Mouse (Mus musculus) midbrain, embryonic 15.5 days (tissue): ENCODE data around the gene Tubg2. TPM values are rescaled to one million over a fixed set of nuclear protein-coding genes. Genes with fewer than 3 reads are reported as not detected.
A peak's percentile ranks its signal among the peaks of the same experiment; 100 is the strongest.

Experiments used
- ATAC-seq: fragments of 200-750 bp; cut with Nextera tagmentation; replicated peaks from 2 replicates; pipeline ENCODE4 v1.8.0; 2017; ENCODE audit warnings: moderate TSS enrichment
- H3K27ac ChIP-seq: fragments of 300-500 bp; sonication (generic); 2 replicates; pipeline ENCODE4 v1.5.1; 2015; ENCODE audit warnings: mild to moderate bottlenecking, inconsistent platforms
- H3K27me3 ChIP-seq: fragments of 300-500 bp; sonication (generic); replicated peaks from 2 replicates; pipeline ENCODE4 v1.6.1; 2015; ENCODE audit warnings: inconsistent platforms
- H3K36me3 ChIP-seq: fragments of 300-500 bp; sonication (generic); replicated peaks from 2 replicates; pipeline ENCODE4 v1.6.1; 2015; ENCODE audit warnings: inconsistent platforms
- H3K4me1 ChIP-seq: fragments of 300-500 bp; sonication (generic); 2 replicates; pipeline ENCODE4 v1.6.1; 2015; ENCODE audit warnings: inconsistent platforms
- H3K4me2 ChIP-seq: fragments of 300-500 bp; sonication (generic); 2 replicates; pipeline ENCODE4 v1.6.1; 2015; ENCODE audit warnings: inconsistent platforms, mild to moderate bottlenecking, moderate library complexity
- H3K4me3 ChIP-seq: fragments of 300-500 bp; sonication (generic); 2 replicates; pipeline ENCODE4 v1.5.1; 2015; ENCODE audit warnings: mild to moderate bottlenecking, inconsistent platforms
- H3K9ac ChIP-seq: fragments of 300-500 bp; sonication (generic); 2 replicates; pipeline ENCODE4 v1.6.1; 2015; ENCODE audit warnings: mild to moderate bottlenecking, inconsistent platforms
- H3K9me3 ChIP-seq: fragments of 300-500 bp; sonication (generic); 2 replicates; pipeline ENCODE4 v1.6.1; 2016; ENCODE audit warnings: inconsistent platforms
- whole genome bisulfite sequencing: fragments of 180-500 bp; shearing (Covaris S2); methylation state at CpG from one replicate; pipeline ENCODE4 v1.1.7; 2015; ENCODE audit warnings: mixed read lengths; 5-methylcytosine and 5-hydroxymethylcytosine counted together
- polyA plus RNA-seq: library from polyadenylated mRNA; unstranded; fragments of >200 nt; fragmentation: Nextera tagmentation; extraction: Ambion mirVana; gene quantifications from 2 replicates; pipeline ENCODE4 v1.2.1, GENCODE M21; 2015

Tubg2 gene
- polyA plus RNA-seq, 1 experiment from 2014 or later, result 62.7 TPM

DNA sequence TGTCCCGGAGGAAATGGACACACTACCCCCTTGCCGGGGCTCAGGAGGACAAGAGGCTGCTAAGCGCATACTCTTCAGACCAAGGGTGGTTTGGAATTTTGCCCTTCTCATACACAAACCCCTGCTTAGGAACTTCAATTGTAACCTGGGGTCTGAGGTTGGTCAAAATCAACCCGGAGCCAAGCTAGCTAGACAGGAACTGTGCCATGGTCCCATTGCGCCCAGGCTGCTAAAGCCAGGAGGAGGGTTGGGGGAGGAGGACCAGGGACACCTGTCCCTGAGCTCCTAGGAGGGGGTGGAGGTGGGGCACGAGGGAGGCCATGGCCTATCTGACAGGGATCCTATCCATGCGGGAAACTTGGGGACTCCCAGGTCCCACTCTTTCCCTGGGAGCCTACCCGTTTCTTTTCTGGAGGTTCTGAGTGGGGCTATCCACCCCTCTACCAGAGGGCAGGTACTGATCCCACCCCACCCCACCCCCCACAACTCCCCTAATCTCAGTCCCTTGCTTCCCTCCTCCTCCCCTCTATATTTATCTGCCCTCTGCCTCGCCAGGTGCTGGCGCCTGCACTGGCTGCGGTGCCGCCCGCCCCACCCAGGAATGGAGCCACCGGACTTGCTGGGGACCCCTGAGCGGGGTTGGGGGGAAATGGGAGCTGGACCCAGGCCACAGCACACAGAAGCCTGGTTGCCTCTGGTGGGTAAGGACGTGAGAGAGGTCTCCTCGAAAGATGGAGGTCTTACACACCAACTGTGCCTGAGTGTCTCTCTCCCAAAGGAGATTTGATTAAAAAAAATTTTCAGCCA, 13.8 kb downstream of the Tubg2 start:
- H3K4me2 ChIP-seq, result peak overlapping the region; percentile 88
- H3K27me3 ChIP-seq, result peaks cover 47% of the 10 kb centered on the region
- H3K36me3 ChIP-seq, result peaks cover 5% of the 10 kb centered on the region; the same call in 1 of the 2 replicates
- peak overlapping the region; percentile 64; the same call in 1 of the 2 replicates for H3K9ac ChIP-seq
- 16% methylated on average over 17 of the region's 17 CpGs for WGBS
- H3K9me3 ChIP-seq, result no peaks in the 10 kb centered on the region
- peak overlapping the region; percentile 84 for H3K4me3 ChIP-seq
- ATAC-seq, result no peak
- no peak overlapping the region for H3K27ac ChIP-seq
- peaks cover 58% of the 10 kb centered on the region for H3K4me1 ChIP-seq

DNA sequence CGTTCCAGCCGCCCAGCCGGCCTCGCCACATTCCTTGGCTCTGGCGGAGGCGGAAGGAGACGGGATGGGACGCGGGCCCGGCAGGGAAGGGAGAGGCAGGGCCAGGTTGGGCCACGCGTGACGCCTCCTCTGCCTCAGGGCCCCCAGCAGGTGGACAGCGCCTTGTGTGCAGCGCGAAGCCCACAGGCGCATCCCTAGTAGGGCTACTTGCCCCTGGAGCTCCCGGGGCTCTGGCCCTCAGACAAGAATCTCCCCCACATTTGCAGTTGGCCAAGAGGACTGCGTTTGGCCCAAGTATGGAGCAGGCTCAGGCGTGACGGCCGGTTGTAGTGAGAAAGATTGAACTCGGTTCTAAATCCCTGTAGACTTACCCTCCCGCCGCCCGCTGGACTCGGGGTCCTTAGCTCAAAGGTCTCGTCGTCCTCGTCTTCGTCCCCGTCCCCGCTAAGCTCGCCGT, 14.7 kb downstream of the Tubg2 start, which contains the start of gene Cntnap1:
TSS of gene Cntnap1 (plus strand) at position 170 of the 457 bp plus-strand sequence.
- H3K4me2 ChIP-seq, result peak within 1 kb of the TSS; percentile 88
- H3K4me3 ChIP-seq, result peak within 1 kb of the TSS; percentile 84
- no peaks in the 10 kb centered on the region for H3K9me3 ChIP-seq
- WGBS, result under 1% methylated on average over 35 of the region's 35 CpGs
- H3K27ac ChIP-seq, result peak within 1 kb of the TSS; percentile 81
- H3K9ac ChIP-seq, result peak within 1 kb of the TSS; percentile 64
- peaks cover 5% of the 10 kb centered on the region; the same call in 1 of the 2 replicates for H3K36me3 ChIP-seq
- no peak for ATAC-seq
- peaks cover 44% of the 10 kb centered on the region for H3K27me3 ChIP-seq
- peaks cover 64% of the 10 kb centered on the region for H3K4me1 ChIP-seq

DNA sequence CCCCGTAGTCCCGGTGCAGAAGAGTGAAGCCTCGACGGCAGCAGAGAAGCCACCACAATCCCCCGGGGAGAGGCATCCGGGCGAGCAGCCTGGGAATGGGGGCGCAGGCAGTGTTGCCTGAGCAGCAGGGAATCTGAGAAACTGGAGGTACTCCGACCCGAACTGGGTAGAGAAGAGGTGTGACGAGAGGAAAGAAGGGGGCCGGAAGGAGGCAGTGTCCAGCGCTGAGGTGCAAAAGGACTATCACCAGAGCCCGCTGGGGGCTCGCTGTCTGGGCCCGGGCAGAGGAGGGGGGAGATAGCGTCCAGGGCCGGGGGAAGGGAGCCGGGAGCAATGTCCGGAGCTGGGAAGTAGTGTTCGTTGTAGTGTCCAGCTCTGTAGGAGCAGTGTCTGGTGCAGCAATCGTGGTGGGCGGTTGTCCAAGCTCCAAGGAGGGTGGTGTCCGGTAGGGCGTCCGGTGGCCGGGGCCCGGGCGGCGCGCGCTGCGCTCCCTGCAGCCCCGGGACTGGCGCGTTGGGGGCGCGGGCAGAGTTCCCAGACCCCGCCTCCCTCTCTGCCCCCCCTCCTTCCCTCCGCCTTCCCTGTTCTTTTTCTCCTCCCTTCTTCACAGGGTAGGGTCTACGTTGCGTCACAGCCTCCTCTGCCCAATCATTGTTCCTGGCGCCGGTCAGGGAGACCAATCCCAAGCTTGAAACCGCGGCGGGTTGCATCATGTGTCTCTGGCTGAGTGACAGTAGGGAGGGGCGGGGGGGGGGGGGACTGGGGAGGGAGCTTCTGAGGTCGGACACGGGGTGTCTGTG, 15.3 kb downstream of the Tubg2 start, which contains the start of gene Plekhh3:
TSS of gene Plekhh3 (minus strand) at position 541 of the 800 bp plus-strand sequence.
- Histone ChIP-seq H3K27ac (peak within 1 kb of the TSS; percentile 83), H3K4me3 (peak within 1 kb of the TSS; percentile 84), H3K9me3 (no peaks in the 10 kb centered on the region), H3K27me3 (peaks cover 38% of the 10 kb centered on the region), H3K4me2 (peak within 1 kb of the TSS; percentile 88), H3K36me3 (peaks cover 5% of the 10 kb centered on the region; the same call in 1 of the 2 replicates), H3K4me1 (peaks cover 68% of the 10 kb centered on the region), H3K9ac (peak within 1 kb of the TSS; percentile 64)
- peak; percentile 96 for ATAC-seq
- under 1% methylated on average over 47 of the region's 50 CpGs for WGBS

DNA sequence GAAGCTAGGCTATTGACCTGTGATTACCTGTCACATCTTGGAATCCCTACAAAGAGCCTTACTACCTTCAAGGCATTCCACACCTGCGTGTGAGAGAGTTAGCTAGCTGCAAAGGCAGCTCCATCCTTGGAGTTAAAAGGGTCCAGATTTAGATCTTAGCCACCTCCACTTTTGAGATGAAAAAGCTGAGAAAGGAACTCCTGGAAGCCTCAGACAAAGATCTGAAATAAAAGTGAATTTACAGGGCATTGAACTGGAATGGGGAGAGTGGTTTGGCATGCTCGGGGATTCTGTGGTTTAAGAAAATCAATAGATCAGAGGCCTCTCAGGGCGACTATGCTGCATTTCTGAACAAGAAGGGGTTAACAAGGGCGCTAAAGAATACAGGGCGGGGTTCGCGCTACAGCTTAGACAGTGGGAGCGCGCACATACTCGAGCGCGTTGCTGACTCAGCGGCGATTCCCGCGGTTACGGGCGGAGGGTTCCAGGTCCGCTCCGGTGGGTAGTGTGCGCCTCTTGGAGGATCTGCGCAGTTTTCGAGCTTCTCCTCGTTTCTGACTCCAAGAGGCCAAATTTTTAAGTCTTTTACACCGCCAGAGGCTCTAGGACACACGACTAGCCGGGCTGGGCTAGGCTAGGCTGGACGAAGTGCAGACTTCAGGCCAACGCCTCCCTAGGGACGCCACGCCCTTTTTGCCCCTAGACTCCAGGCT, 16.2 kb downstream of the Tubg2 start:
- H3K9ac ChIP-seq, result peak overlapping the region; percentile 46
- peaks cover 31% of the 10 kb centered on the region for H3K27me3 ChIP-seq
- peaks cover 74% of the 10 kb centered on the region for H3K4me1 ChIP-seq
- under 1% methylated on average over 31 of the region's 31 CpGs for WGBS
- H3K4me2 ChIP-seq, result peak overlapping the region; percentile 88
- ATAC-seq, result peak; percentile 57
- H3K9me3 ChIP-seq, result no peaks in the 10 kb centered on the region
- peak overlapping the region; percentile 53 for H3K4me3 ChIP-seq
- peaks cover 5% of the 10 kb centered on the region; the same call in 1 of the 2 replicates for H3K36me3 ChIP-seq
- H3K27ac ChIP-seq, result peak overlapping the region; percentile 83

DNA sequence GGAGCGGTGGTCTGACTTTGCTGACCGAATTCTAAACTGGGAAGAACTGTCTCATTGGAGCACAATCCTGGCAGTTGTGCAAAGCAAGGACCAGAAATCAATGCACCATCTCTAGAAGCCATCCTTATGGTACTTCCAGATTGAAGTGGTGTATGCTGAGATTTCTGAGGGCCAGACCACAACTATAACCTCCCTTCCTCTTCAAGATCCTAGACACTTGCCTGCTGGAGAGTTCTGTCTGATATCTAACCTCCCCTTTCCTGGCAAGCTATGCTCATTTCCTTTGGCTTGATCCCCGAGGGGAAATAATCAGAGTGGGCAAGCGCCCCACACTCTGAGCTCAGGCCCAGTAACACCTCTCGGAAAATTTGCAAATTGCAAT, 16.7 kb downstream of the Tubg2 start:
- Histone ChIP-seq H3K27ac (peak overlapping the region; percentile 83), H3K9me3 (no peaks in the 10 kb centered on the region), H3K4me2 (peak overlapping the region; percentile 88), H3K9ac (peak overlapping the region; percentile 46), H3K36me3 (peaks cover under 1% of the 10 kb centered on the region; the same call in 1 of the 2 replicates), H3K27me3 (peaks cover 31% of the 10 kb centered on the region), H3K4me3 (peak overlapping the region; percentile 53), H3K4me1 (peaks cover 80% of the 10 kb centered on the region)
- ATAC-seq, result no peak
- WGBS, result 11% methylated on average over 5 of the region's 5 CpGs

DNA sequence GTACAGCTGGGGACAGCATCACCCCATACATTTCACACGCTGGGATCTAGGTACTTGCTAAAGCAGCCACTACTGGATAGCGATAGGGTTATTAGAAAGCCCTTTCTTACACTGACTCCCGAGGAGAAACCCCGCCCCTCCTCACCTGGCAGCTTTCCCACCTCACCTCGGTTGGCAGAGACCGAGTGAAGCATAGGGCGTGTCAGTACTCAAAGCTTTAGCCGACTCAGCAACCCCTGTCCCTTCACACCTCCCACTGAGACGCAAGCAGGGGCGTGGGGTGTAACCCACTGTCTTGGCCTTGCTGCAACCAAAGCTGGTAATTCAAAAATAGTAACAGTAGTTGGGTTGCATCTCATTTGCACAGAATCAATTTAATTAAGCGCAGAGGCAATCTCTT, 17.4 kb downstream of the Tubg2 start:
- Histone ChIP-seq H3K27ac (no peak overlapping the region), H3K4me1 (peaks cover 86% of the 10 kb centered on the region), H3K27me3 (peaks cover 31% of the 10 kb centered on the region), H3K4me2 (peak overlapping the region; percentile 57), H3K9me3 (no peaks in the 10 kb centered on the region), H3K36me3 (no peaks in the 10 kb centered on the region), H3K9ac (no peak overlapping the region), H3K4me3 (no peak overlapping the region)
- 5% methylated on average over 11 of the region's 11 CpGs for WGBS
- ATAC-seq, result no peak

DNA sequence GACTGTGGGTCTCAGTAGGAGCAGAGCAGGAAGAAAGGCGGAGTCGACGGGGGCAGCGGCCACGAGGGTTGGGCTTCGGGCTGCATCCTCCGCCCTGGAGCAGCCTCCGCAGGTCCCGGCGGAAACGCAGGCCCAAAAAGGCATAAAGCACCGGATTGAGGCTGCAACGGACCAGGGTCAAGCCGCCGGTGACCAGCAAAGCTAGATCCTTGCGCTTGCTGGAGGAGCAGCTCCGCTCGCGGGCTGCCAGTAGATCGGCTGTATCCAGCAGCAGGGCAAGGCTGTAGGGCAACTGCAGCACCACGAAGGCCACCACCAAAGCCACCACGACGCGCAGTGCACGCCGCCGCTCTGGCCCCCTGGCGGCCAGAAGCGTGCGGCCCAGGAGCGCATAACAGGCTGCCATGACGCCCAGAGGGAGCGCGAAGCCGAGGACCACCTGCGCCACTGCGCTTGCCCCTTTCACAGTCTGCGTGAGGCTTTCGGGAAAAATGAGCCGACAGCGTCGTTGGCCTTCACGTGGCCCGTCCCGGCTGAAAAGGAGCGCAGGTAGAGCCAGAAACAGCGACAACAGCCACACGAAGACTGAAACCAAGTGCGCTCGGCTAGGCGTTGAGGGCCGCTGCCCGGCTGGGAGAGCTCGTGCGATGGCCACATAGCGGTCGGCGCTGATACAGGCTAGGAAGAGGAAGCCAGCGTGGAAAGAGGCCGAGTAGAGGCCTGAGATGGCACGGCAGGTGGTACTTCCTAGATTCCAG, 18.1 kb downstream of the Tubg2 start:
- peak overlapping the region; percentile 57 for H3K4me2 ChIP-seq
- 1% methylated on average over 61 of the region's 61 CpGs for WGBS
- peaks cover 29% of the 10 kb centered on the region for H3K27me3 ChIP-seq
- peak overlapping the region; percentile 37; the same call in 1 of the 2 replicates for H3K9ac ChIP-seq
- H3K27ac ChIP-seq, result peak overlapping the region; percentile 45
- ATAC-seq, result peak; percentile 31; the same call in 1 of the 2 replicates
- H3K4me3 ChIP-seq, result peak overlapping the region; percentile 27
- peaks cover 86% of the 10 kb centered on the region for H3K4me1 ChIP-seq
- no peaks in the 10 kb centered on the region for H3K36me3 ChIP-seq
- no peaks in the 10 kb centered on the region for H3K9me3 ChIP-seq

DNA sequence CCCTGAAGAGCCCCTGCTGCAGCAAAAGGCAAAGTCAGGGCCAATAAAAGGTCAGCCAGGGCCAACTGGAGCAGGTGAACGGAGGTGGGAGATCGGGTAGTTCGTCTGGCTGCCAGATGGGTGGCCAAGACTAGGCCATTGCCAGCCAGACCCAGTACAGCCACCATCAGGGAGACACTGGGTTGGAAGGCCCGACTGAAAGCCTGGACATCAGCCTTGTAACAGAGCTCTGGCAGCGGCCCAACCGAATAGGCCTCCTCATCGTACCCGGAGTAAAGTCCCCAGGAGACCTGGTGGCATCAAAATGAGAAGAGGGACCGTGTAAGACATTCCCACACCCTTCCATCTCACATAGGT, 18.7 kb downstream of the Tubg2 start:
- H3K27me3 ChIP-seq, result peaks cover 25% of the 10 kb centered on the region
- no peak for ATAC-seq
- peak overlapping the region; percentile 37; the same call in 1 of the 2 replicates for H3K9ac ChIP-seq
- H3K4me2 ChIP-seq, result peak overlapping the region; percentile 57
- H3K9me3 ChIP-seq, result no peaks in the 10 kb centered on the region
- H3K4me3 ChIP-seq, result peak overlapping the region; percentile 27
- H3K27ac ChIP-seq, result peak overlapping the region; percentile 55; the same call in 1 of the 2 replicates
- 18% methylated on average over 9 of the region's 9 CpGs for WGBS
- H3K36me3 ChIP-seq, result no peaks in the 10 kb centered on the region
- H3K4me1 ChIP-seq, result peaks cover 80% of the 10 kb centered on the region

DNA sequence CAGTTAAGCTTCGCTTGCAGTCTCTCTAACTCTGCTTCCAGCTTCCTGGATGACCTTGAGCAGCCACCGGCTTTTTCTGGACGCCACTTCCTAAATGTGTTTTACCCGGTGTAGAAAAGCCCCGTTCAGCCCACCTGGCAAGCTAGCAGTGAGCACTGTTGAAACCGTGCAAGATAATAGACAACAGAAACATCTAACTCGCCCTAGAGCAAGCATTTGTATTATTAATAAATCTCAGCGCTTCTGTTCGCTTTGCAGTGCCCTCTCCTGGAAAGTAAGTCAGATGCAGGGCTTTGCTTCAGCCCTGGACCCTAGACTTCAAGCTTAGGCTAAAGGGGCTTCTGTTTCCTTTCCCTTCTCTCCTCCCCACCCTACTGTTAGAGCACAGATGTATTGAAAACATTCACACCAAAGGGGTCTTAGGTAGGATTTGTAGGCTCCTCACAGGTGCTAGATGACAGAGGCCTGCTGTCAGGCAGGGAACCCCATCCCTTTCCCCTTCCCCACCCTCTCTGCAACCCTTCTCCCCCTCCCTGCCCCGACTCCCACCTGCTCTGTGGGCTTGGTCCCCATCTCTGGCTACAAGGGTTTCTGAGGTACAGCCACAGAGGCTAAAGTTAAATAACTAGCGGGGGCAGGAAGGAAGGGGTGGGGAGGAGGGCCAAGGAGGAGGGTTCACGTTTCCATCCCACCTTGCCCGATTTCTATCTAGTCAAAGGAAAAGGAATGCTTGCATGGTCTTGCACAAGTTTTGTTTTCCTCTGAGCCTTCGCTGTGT, 19.3 kb downstream of the Tubg2 start, which contains the start of gene Ccr10:
TSS of gene Ccr10 (minus strand) at position 593 of the 778 bp plus-strand sequence.
- ATAC-seq, result no peak
- Histone ChIP-seq H3K4me3 (peak within 1 kb of the TSS; percentile 43), H3K4me1 (peaks cover 74% of the 10 kb centered on the region), H3K9ac (peak within 1 kb of the TSS; percentile 46), H3K9me3 (no peaks in the 10 kb centered on the region), H3K4me2 (peak within 1 kb of the TSS; percentile 57), H3K27ac (peak within 1 kb of the TSS; percentile 66), H3K36me3 (no peaks in the 10 kb centered on the region), H3K27me3 (peaks cover 25% of the 10 kb centered on the region)
- 19% methylated on average over 14 of the region's 14 CpGs for WGBS

DNA sequence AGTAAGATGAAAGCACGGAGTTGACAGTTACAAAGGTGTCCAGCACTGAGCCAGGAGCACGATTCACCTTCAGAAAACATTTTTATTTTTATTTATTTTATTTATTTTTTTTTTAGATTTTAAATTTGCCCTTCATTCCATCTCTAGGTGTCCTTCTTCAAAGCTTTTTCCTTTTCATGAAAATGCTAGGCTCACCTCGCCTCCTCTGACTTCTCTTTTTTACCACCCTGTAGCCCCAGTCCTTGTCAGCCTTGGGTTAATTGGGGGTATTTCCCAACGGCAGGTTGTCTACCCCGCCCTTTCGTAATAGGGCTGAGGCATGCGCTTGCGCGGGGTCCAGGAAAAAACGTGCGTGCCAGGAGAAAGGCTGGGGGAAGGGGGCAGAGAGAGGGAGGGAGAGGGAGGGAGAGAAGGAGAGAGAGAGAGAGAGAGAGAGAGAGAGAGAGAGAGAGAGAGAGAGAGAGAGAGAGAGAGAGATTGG, 20.0 kb downstream of the Tubg2 start:
- Histone ChIP-seq H3K4me1 (peaks cover 67% of the 10 kb centered on the region), H3K27me3 (peaks cover 25% of the 10 kb centered on the region), H3K27ac (peak overlapping the region; percentile 66; the same call in 1 of the 2 replicates), H3K36me3 (no peaks in the 10 kb centered on the region), H3K4me2 (peak overlapping the region; percentile 57), H3K9me3 (no peaks in the 10 kb centered on the region), H3K9ac (peak overlapping the region; percentile 46), H3K4me3 (peak overlapping the region; percentile 43)
- WGBS, result 8% methylated on average over 11 of the region's 11 CpGs
- ATAC-seq, result no peak
